9 mouse cellular contexts compared by ENCODE assay signal in genomic region chr4:116176543-116176988, GRCm38 (mm10). TPM values are rescaled to one million over a fixed set of nuclear protein-coding genes. Genes with fewer than 3 reads are reported as not detected.
DNase-seq lines count a peak whose midpoint lies in the region; ATAC-seq and TF ChIP-seq lines count a peak whose summit lies in the region.
"Had no signal": no experiment of that assay in that cellular context is flagged by ENCODE, and none has a peak within 500 bp of the region (broad histone marks: within the 10 kb centered on the region; RNA-seq: fewer than 3 reads in every experiment).

No protein-coding gene starts in this region.

- peak; percentile 65 for DNase-seq in embryo, embryonic 10 days (ENCODE audit: low spot score)
- DNase-seq in embryo, embryonic 9.5 days (ENCODE audit: extremely low spot score): no peak
- peak; percentile 90 for DNase-seq in midbrain, postnatal 0 days (ENCODE audit: low spot score)
- DNase-seq in thymus, adult 2 months: peak; percentile 66

- no peaks in the 10 kb centered on the region for H3K36me3 ChIP-seq in heart, embryonic 12.5 days
- H3K36me3 ChIP-seq in kidney, embryonic 15.5 days: no peaks in the 10 kb centered on the region
- no peaks in the 10 kb centered on the region for H3K36me3 ChIP-seq in liver, embryonic 12.5 days
- H3K36me3 ChIP-seq in midbrain, postnatal 0 days (ENCODE audit: insufficient read depth, low read length): no peaks in the 10 kb centered on the region
- H3K36me3 ChIP-seq in thymus, adult 2 months (ENCODE audit: control insufficient read depth, insufficient read depth, low read length): no peaks in the 10 kb centered on the region

- 0 out of 2 replicates have a peak, but pooled peaks have one; percentile 27 for ATAC-seq in erythroblast, adult 5-6 weeks (replicated peaks; ENCODE audit: low FRiP score, poor library complexity, severe bottlenecking)
- ATAC-seq in heart, embryonic 12.5 days (ENCODE audit: insufficient number of reproducible peaks, low FRiP score): peak; percentile 62
- peak; percentile 87 for ATAC-seq in kidney, embryonic 15.5 days (replicated peaks; ENCODE audit: low FRiP score)
- peak; percentile 30; the same call in 1 of the 2 replicates for ATAC-seq in liver, embryonic 12.5 days
- peak; percentile 81 for ATAC-seq in midbrain, postnatal 0 days (ENCODE audit: low FRiP score)

- 15% methylated on average over 10 of the region's 10 CpGs for WGBS in heart, embryonic 12.5 days
- WGBS in kidney, embryonic 15.5 days: 14% methylated on average over 10 of the region's 10 CpGs
- 10% methylated on average over 10 of the region's 10 CpGs for WGBS in liver, embryonic 12.5 days (ENCODE audit: insufficient replicate concordance)
- 21% methylated on average over 10 of the region's 10 CpGs for WGBS in midbrain, postnatal 0 days
- 3% methylated on average over 10 of the region's 10 CpGs for WGBS in thymus, adult 2 months

- H3K9ac ChIP-seq in heart, embryonic 12.5 days: peak overlapping the region; percentile 66
- H3K9ac ChIP-seq in kidney, embryonic 15.5 days: peak overlapping the region; percentile 32; the same call in 1 of the 2 replicates
- H3K9ac ChIP-seq in liver, embryonic 12.5 days: no peak overlapping the region
- peak overlapping the region; percentile 57 for H3K9ac ChIP-seq in midbrain, postnatal 0 days (replicated peaks; ENCODE audit: low read length, poor library complexity, severe bottlenecking)

- no peak for TF ChIP-seq CTCF in midbrain, postnatal 0 days (IDR thresholded peaks at IDR 0.05)
- no peak for TF ChIP-seq CTCF in thymus, adult 2 months (IDR thresholded peaks at IDR 0.05; ENCODE audit: borderline replicate concordance, control insufficient read depth, extremely low read depth, insufficient read depth, low read length, poor library complexity)

- peak overlapping the region; percentile 34 for H3K4me3 ChIP-seq in heart, embryonic 12.5 days
- peak overlapping the region; percentile 30 for H3K4me3 ChIP-seq in kidney, embryonic 15.5 days (replicated peaks)
- H3K4me3 ChIP-seq in liver, embryonic 12.5 days: 0 out of 2 replicates have a peak overlapping the region, but pooled peaks have one; percentile 2
- no peak overlapping the region; the same call in 1 of the 2 replicates for H3K4me3 ChIP-seq in midbrain, postnatal 0 days (ENCODE audit: low read depth, low read length)
- H3K4me3 ChIP-seq in thymus, adult 2 months (ENCODE audit: control insufficient read depth, insufficient read depth, low read length): 0 out of 2 replicates have a peak overlapping the region, but pooled peaks have one; percentile 12

- peak overlapping the region; percentile 90 for H3K27ac ChIP-seq in heart, embryonic 12.5 days (ENCODE audit: poor library complexity, severe bottlenecking)
- H3K27ac ChIP-seq in kidney, embryonic 15.5 days: peak overlapping the region; percentile 92
- peak overlapping the region; percentile 65 for H3K27ac ChIP-seq in liver, embryonic 12.5 days
- H3K27ac ChIP-seq in midbrain, postnatal 0 days (ENCODE audit: low read depth, low read length): peak overlapping the region; percentile 75
- peak overlapping the region; percentile 27; the same call in 1 of the 2 replicates for H3K27ac ChIP-seq in thymus, adult 2 months (ENCODE audit: control insufficient read depth, insufficient read depth, low read length)

- H3K27me3 ChIP-seq in heart, embryonic 12.5 days (replicated peaks): no peaks in the 10 kb centered on the region
- no peaks in the 10 kb centered on the region for H3K27me3 ChIP-seq in kidney, embryonic 15.5 days
- H3K27me3 ChIP-seq in liver, embryonic 12.5 days (replicated peaks): peaks cover 26% of the 10 kb centered on the region
- no peaks in the 10 kb centered on the region for H3K27me3 ChIP-seq in midbrain, postnatal 0 days (ENCODE audit: insufficient read depth, low read length)
- H3K27me3 ChIP-seq in thymus, adult 2 months (ENCODE audit: control insufficient read depth, insufficient read depth, low read length): no peaks in the 10 kb centered on the region

- H3K4me1 ChIP-seq in heart, embryonic 12.5 days (replicated peaks): peaks cover 43% of the 10 kb centered on the region
- peaks cover 39% of the 10 kb centered on the region for H3K4me1 ChIP-seq in kidney, embryonic 15.5 days
- peaks cover 29% of the 10 kb centered on the region for H3K4me1 ChIP-seq in liver, embryonic 12.5 days
- no peaks in the 10 kb centered on the region; the same call in 1 of the 2 replicates for H3K4me1 ChIP-seq in midbrain, postnatal 0 days (ENCODE audit: insufficient read depth, low read length)
- H3K4me1 ChIP-seq in thymus, adult 2 months (replicated peaks; ENCODE audit: control insufficient read depth, insufficient read depth, low read length): peaks cover 20% of the 10 kb centered on the region

- peak overlapping the region; percentile 64 for H3K4me2 ChIP-seq in heart, embryonic 12.5 days
- H3K4me2 ChIP-seq in kidney, embryonic 15.5 days: peak overlapping the region; percentile 52
- H3K4me2 ChIP-seq in liver, embryonic 12.5 days: peak overlapping the region; percentile 44
- peak overlapping the region; percentile 49 for H3K4me2 ChIP-seq in midbrain, postnatal 0 days (ENCODE audit: low read depth, low read length, poor library complexity, severe bottlenecking)

- no peak for TF ChIP-seq POLR2A in thymus, adult 2 months (IDR thresholded peaks at IDR 0.05; ENCODE audit: control insufficient read depth, extremely low read depth, insufficient read depth, low read length, poor library complexity)

- H3K9me3 ChIP-seq in heart, embryonic 12.5 days (replicated peaks): no peaks in the 10 kb centered on the region
- no peaks in the 10 kb centered on the region for H3K9me3 ChIP-seq in kidney, embryonic 15.5 days (replicated peaks)
- H3K9me3 ChIP-seq in liver, embryonic 12.5 days (replicated peaks): no peaks in the 10 kb centered on the region
- no peaks in the 10 kb centered on the region for H3K9me3 ChIP-seq in midbrain, postnatal 0 days (ENCODE audit: low read length)

RNA-seq across cellular contexts. Expression of gene Gm49337, which starts 3.4 kb away (rescaled TPM):
- 0.84 TPM in 1 of 2 replicates, not detected in the other for total RNA-seq in erythroblast, adult 5-6 weeks (2015; ENCODE audit: low replicate concordance)
- not detected in 2 replicates for total RNA-seq in erythroblast, adult 5-6 weeks (2017; ENCODE audit: low replicate concordance)
- polyA plus RNA-seq in heart, embryonic 12.5 days (2016; fragmentation: Nextera tagmentation; extraction: Ambion mirVana): not detected in 2 replicates
- polyA plus RNA-seq in kidney, embryonic 15.5 days (2015; fragmentation: Nextera tagmentation; extraction: Ambion mirVana): not detected in 2 replicates
- not detected in 2 replicates for polyA plus RNA-seq in liver, embryonic 12.5 days (2016; fragmentation: Nextera tagmentation; extraction: Ambion mirVana)
- total RNA-seq in midbrain, postnatal 0 days (2014; rRNA removed): not detected in 2 replicates
- polyA plus RNA-seq in midbrain, postnatal 0 days (2015; fragmentation: Nextera tagmentation; extraction: Ambion mirVana): not detected in 2 replicates
- not detected in 2 replicates for polyA plus RNA-seq in thymus, adult 2 months (2012; rRNA removed)
- polyA plus RNA-seq: gonadal fat pad, adult 2 months had no signal

RNA-seq across cellular contexts. Expression of gene 1700042G07Rik, which starts 3.4 kb away (rescaled TPM):
- total RNA-seq in erythroblast, adult 5-6 weeks (2015; ENCODE audit: low replicate concordance): not detected in 2 replicates
- total RNA-seq in erythroblast, adult 5-6 weeks (2017; ENCODE audit: low replicate concordance): not detected in 2 replicates
- polyA plus RNA-seq in heart, embryonic 12.5 days (2016; fragmentation: Nextera tagmentation; extraction: Ambion mirVana): not detected in 2 replicates
- polyA plus RNA-seq in kidney, embryonic 15.5 days (2015; fragmentation: Nextera tagmentation; extraction: Ambion mirVana): not detected in 2 replicates
- polyA plus RNA-seq in liver, embryonic 12.5 days (2016; fragmentation: Nextera tagmentation; extraction: Ambion mirVana): not detected in 2 replicates
- total RNA-seq in midbrain, postnatal 0 days (2014; rRNA removed): not detected in 2 replicates
- not detected in 2 replicates for polyA plus RNA-seq in midbrain, postnatal 0 days (2015; fragmentation: Nextera tagmentation; extraction: Ambion mirVana)
- not detected in 2 replicates for polyA plus RNA-seq in thymus, adult 2 months (2012; rRNA removed)

RNA-seq across cellular contexts. Expression of gene Tspan1, which starts 9.2 kb away (rescaled TPM):
- not detected in 2 replicates for total RNA-seq in erythroblast, adult 5-6 weeks (2015; ENCODE audit: low replicate concordance)
- not detected in 2 replicates for total RNA-seq in erythroblast, adult 5-6 weeks (2017; ENCODE audit: low replicate concordance)
- not detected in 2 replicates for polyA plus RNA-seq in heart, embryonic 12.5 days (2016; fragmentation: Nextera tagmentation; extraction: Ambion mirVana)
- 2.1 and 6.4 TPM in 2 replicates for polyA plus RNA-seq in kidney, embryonic 15.5 days (2015; fragmentation: Nextera tagmentation; extraction: Ambion mirVana)
- not detected in 2 replicates for polyA plus RNA-seq in liver, embryonic 12.5 days (2016; fragmentation: Nextera tagmentation; extraction: Ambion mirVana)
- 0.57 and 0.77 TPM in 2 replicates for total RNA-seq in midbrain, postnatal 0 days (2014; rRNA removed)
- polyA plus RNA-seq in midbrain, postnatal 0 days (2015; fragmentation: Nextera tagmentation; extraction: Ambion mirVana): 0.26 and 0.31 TPM in 2 replicates
- polyA plus RNA-seq in thymus, adult 2 months (2012; rRNA removed): 3.0 and 4.1 TPM in 2 replicates

RNA-seq across cellular contexts. Expression of gene Lurap1, which starts 25.4 kb away (rescaled TPM):
- not detected in 2 replicates for total RNA-seq in erythroblast, adult 5-6 weeks (2015; ENCODE audit: low replicate concordance)
- not detected in 2 replicates for total RNA-seq in erythroblast, adult 5-6 weeks (2017; ENCODE audit: low replicate concordance)
- polyA plus RNA-seq in heart, embryonic 12.5 days (2016; fragmentation: Nextera tagmentation; extraction: Ambion mirVana): 2.3 and 2.6 TPM in 2 replicates
- 2.7 and 3.2 TPM in 2 replicates for polyA plus RNA-seq in kidney, embryonic 15.5 days (2015; fragmentation: Nextera tagmentation; extraction: Ambion mirVana)
- 0.44 and 0.53 TPM in 2 replicates for polyA plus RNA-seq in liver, embryonic 12.5 days (2016; fragmentation: Nextera tagmentation; extraction: Ambion mirVana)
- total RNA-seq in midbrain, postnatal 0 days (2014; rRNA removed): 5.2 and 5.6 TPM in 2 replicates
- 2.4 and 2.6 TPM in 2 replicates for polyA plus RNA-seq in midbrain, postnatal 0 days (2015; fragmentation: Nextera tagmentation; extraction: Ambion mirVana)
- 0.88 and 1.1 TPM in 2 replicates for polyA plus RNA-seq in thymus, adult 2 months (2012; rRNA removed)

RNA-seq across cellular contexts. Expression of gene Pik3r3, which starts 44.9 kb away (rescaled TPM):
- not detected in 2 replicates for total RNA-seq in erythroblast, adult 5-6 weeks (2015; ENCODE audit: low replicate concordance)
- 0.26 and 0.84 TPM in 2 replicates for total RNA-seq in erythroblast, adult 5-6 weeks (2017; ENCODE audit: low replicate concordance)
- 25.6 and 25.8 TPM in 2 replicates for polyA plus RNA-seq in heart, embryonic 12.5 days (2016; fragmentation: Nextera tagmentation; extraction: Ambion mirVana)
- polyA plus RNA-seq in kidney, embryonic 15.5 days (2015; fragmentation: Nextera tagmentation; extraction: Ambion mirVana): 21.3 and 21.6 TPM in 2 replicates
- 2.2 and 2.7 TPM in 2 replicates for polyA plus RNA-seq in liver, embryonic 12.5 days (2016; fragmentation: Nextera tagmentation; extraction: Ambion mirVana)
- total RNA-seq in midbrain, postnatal 0 days (2014; rRNA removed): 48.3 and 59.5 TPM in 2 replicates
- polyA plus RNA-seq in midbrain, postnatal 0 days (2015; fragmentation: Nextera tagmentation; extraction: Ambion mirVana): 39.5 and 47.3 TPM in 2 replicates
- 26.0 and 26.3 TPM in 2 replicates for polyA plus RNA-seq in thymus, adult 2 months (2012; rRNA removed)

Comparison
In these comparisons a context has a peak if more than half of its experiments do, and no peak if none do; other contexts are left out.
1. ATAC-seq: peak in every context shown above with its lines; median percentile 87 in kidney, embryonic 15.5 days; 81 in midbrain, postnatal 0 days; 62 in heart, embryonic 12.5 days; 30 in liver, embryonic 12.5 days; 27 in erythroblast, adult 5-6 weeks.
2. H3K27ac ChIP-seq: peak in every context shown above with its lines; median percentile 92 in kidney, embryonic 15.5 days; 90 in heart, embryonic 12.5 days; 75 in midbrain, postnatal 0 days; 65 in liver, embryonic 12.5 days; 27 in thymus, adult 2 months.